ENCODE assay signal across 9 mouse cellular contexts in genomic region chr17:47759702-47760410, GRCm38 (mm10). TPM values are rescaled to one million over a fixed set of nuclear protein-coding genes. Genes with fewer than 3 reads are reported as not detected.
DNase-seq lines count a peak whose midpoint lies in the region; ATAC-seq and TF ChIP-seq lines count a peak whose summit lies in the region.
"Had no signal": no experiment of that assay in that cellular context is flagged by ENCODE, and none has a peak within 500 bp of the region (broad histone marks: within the 10 kb centered on the region; RNA-seq: fewer than 3 reads in every experiment).

No protein-coding gene starts in this region.

- H3K27me3 ChIP-seq in kidney, adult 2 months (replicated peaks; ENCODE audit: control insufficient read depth, insufficient read depth, low read length): no peaks in the 10 kb centered on the region
- no peaks in the 10 kb centered on the region for H3K27me3 ChIP-seq in heart, embryonic 10.5 days (ENCODE audit: insufficient read depth, poor library complexity, severe bottlenecking)
- no peaks in the 10 kb centered on the region; the same call in 1 of the 2 replicates for H3K27me3 ChIP-seq in forebrain, embryonic 12.5 days
- H3K27me3 ChIP-seq: limb, embryonic 12.5 days had no signal

- TF ChIP-seq CTCF in kidney, adult 2 months (conservative IDR thresholded peaks at IDR 0.05; ENCODE audit: insufficient read depth, insufficient read length, low read depth, low read length): peak; percentile 27

- peaks cover 17% of the 10 kb centered on the region; the same call in 1 of the 2 replicates for H3K4me1 ChIP-seq in kidney, adult 2 months (ENCODE audit: control insufficient read depth, insufficient read depth, low read length)
- peaks cover 68% of the 10 kb centered on the region for H3K4me1 ChIP-seq in heart, embryonic 10.5 days
- peaks cover 11% of the 10 kb centered on the region for H3K4me1 ChIP-seq in forebrain, embryonic 12.5 days

- no peaks in the 10 kb centered on the region for H3K36me3 ChIP-seq in kidney, adult 2 months (ENCODE audit: control insufficient read depth, insufficient read depth, low read length)
- no peaks in the 10 kb centered on the region for H3K36me3 ChIP-seq in heart, embryonic 10.5 days
- H3K36me3 ChIP-seq in forebrain, embryonic 12.5 days (replicated peaks): no peaks in the 10 kb centered on the region
- H3K36me3 ChIP-seq: limb, embryonic 12.5 days had no signal

- ATAC-seq in forebrain, embryonic 12.5 days (ENCODE audit: low FRiP score): no peak

- H3K9me3 ChIP-seq in heart, embryonic 10.5 days: no peaks in the 10 kb centered on the region
- no peaks in the 10 kb centered on the region for H3K9me3 ChIP-seq in forebrain, embryonic 12.5 days
- H3K9me3 ChIP-seq: limb, embryonic 12.5 days had no signal

- TF ChIP-seq POLR2A in kidney, adult 2 months (IDR thresholded peaks at IDR 0.05; ENCODE audit: low read depth, low read length): no peak

- DNase-seq in kidney, adult 2 months: peak; percentile 46
- DNase-seq in kidney, adult 18-20 months: no peak
- peak; percentile 80 for DNase-seq in 3134 (ENCODE audit: extremely low read depth, insufficient read length, low spot score)
- DNase-seq in cerebellum, adult 11 months: peak; percentile 56
- no peak for DNase-seq in heart, embryonic 10.5 days (ENCODE audit: low spot score)
- DNase-seq in lung, postnatal 4 days: peak; percentile 52 to 57
- DNase-seq in yolk sac, embryonic 10.5 days (ENCODE audit: low spot score): no peak

- no peak overlapping the region for H3K9ac ChIP-seq in forebrain, embryonic 12.5 days
- H3K9ac ChIP-seq: limb, embryonic 12.5 days had no signal

- no peak overlapping the region for H3K4me2 ChIP-seq in forebrain, embryonic 12.5 days
- H3K4me2 ChIP-seq: limb, embryonic 12.5 days had no signal

- H3K27ac ChIP-seq in kidney, adult 2 months (ENCODE audit: insufficient read depth, low read depth, low read length): no peak overlapping the region
- H3K27ac ChIP-seq in heart, embryonic 10.5 days: peak overlapping the region; percentile 63; the same call in 1 of the 2 replicates
- H3K27ac ChIP-seq in forebrain, embryonic 12.5 days: no peak overlapping the region
- H3K27ac ChIP-seq: limb, embryonic 12.5 days had no signal

- WGBS in kidney, adult 2 months: 69% methylated on average over 15 of the region's 15 CpGs
- WGBS in heart, embryonic 10.5 days: 63% methylated on average over 15 of the region's 15 CpGs
- WGBS in forebrain, embryonic 12.5 days: 75% methylated on average over 15 of the region's 15 CpGs

- H3K4me3 ChIP-seq in kidney, adult 2 months (ENCODE audit: insufficient read depth, low read depth, low read length): no peak overlapping the region
- peak overlapping the region; percentile 1; the same call in 1 of the 2 replicates for H3K4me3 ChIP-seq in heart, embryonic 10.5 days
- H3K4me3 ChIP-seq in forebrain, embryonic 12.5 days (replicated peaks): no peak overlapping the region
- H3K4me3 ChIP-seq: limb, embryonic 12.5 days had no signal

RNA-seq across cellular contexts. Expression of gene Tfeb, which starts 23.0 kb away (rescaled TPM):
- polyA plus RNA-seq in kidney, adult 2 months (2012; rRNA removed): 35.0 and 36.4 TPM in 2 replicates
- 15.3 and 19.3 TPM in 2 replicates for polyA plus RNA-seq in heart, embryonic 10.5 days (2016; fragmentation: Nextera tagmentation; extraction: Ambion mirVana)
- polyA plus RNA-seq in forebrain, embryonic 12.5 days (2016; fragmentation: Nextera tagmentation; extraction: Ambion mirVana): 1.7 and 2.4 TPM in 2 replicates

RNA-seq across cellular contexts. Expression of gene Pgc, which starts 33.2 kb away (rescaled TPM):
- 0.29 and 1.0 TPM in 2 replicates for polyA plus RNA-seq in kidney, adult 2 months (2012; rRNA removed)
- 0.49 and 0.67 TPM in 2 replicates for polyA plus RNA-seq in heart, embryonic 10.5 days (2016; fragmentation: Nextera tagmentation; extraction: Ambion mirVana)
- polyA plus RNA-seq in forebrain, embryonic 12.5 days (2016; fragmentation: Nextera tagmentation; extraction: Ambion mirVana): not detected in 2 replicates
- polyA plus RNA-seq: limb, embryonic 12.5 days had no signal

Comparison
In these comparisons a context has a peak if more than half of its experiments do, and no peak if none do; other contexts are left out.
1. DNase-seq: peak in kidney, adult 2 months (single experiment), 3134 (single experiment), cerebellum, adult 11 months (single experiment) and lung, postnatal 4 days (2 of 2); none in kidney, adult 18-20 months (single experiment), heart, embryonic 10.5 days (single experiment) and yolk sac, embryonic 10.5 days (single experiment).